Mouse (Mus musculus) urinary bladder, adult 18-20 months (tissue): ENCODE results near the gene Aqp6.
A peak's percentile ranks its signal among the peaks of the same experiment; 100 is the strongest.

Source experiments
- DNase-seq, 2 experiments: peaks; one replicate each; pipeline ENCODE4 v3.0.0; 2022; ENCODE audit warnings: low spot score in 2 of 2, mixed read lengths in 2 of 2

Gene Aqp6

DNA sequence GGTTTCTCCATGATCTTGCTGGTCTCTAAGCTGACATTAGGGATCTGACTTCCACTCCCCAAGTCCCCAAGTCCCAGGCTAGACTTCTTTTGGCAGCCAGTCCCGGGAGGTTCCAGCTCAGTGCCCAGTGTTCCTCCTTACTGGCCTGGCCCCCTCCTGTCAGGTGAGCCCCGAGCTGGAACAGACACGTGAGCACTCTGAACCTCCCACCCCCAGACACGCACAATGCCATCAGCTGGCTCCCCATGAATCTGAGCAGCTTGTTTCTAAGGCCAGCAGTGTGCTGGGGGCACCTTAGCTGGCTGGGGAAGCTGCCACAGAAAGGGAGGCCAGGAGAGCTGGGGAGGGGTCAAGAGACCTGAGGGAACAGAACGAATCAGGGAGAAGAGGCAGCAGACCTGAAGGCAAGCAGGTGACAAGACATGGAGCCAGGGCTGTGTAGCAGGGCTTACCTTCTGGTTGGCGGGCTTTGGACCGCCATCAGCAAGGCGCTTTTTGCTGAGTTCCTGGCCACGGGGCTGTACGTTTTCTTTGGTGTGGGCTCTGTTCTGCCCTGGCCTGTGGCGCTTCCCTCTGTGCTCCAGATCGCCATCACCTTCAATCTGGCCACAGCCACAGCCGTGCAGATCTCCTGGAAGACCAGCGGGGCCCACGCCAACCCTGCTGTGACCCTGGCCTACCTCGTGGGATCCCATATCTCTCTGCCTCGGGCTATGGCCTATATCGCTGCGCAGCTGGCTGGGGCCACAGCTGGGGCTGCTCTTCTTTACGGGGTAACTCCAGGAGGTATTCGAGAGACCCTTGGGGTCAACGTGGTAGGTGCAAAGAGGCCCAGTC is at the start of gene Aqp6:
Gene Aqp6 (plus strand): TSS at position 415 of the 837 bp plus-strand sequence.
- no peak for DNase-seq

DNA sequence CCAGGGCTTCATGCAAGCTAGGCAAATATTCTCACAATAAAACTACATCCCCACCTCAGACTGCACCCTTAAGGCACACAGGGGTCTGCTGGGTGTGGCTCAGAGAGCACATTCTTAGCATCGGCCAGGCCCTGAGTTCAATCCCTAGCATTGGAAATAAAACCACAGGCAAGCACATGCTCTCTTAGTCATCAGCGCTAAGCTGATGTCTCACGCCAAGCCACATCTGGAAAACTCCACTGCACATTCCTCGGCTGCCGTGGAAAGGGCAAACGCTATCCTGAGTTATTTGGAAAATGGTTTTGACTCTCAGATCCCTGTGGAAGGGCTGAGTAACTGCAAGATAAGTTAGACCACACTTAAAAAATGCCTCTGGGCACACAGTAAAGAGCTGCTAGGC is 47.4 kb upstream of the Aqp6 start:
- DNase-seq: no peak

DNA sequence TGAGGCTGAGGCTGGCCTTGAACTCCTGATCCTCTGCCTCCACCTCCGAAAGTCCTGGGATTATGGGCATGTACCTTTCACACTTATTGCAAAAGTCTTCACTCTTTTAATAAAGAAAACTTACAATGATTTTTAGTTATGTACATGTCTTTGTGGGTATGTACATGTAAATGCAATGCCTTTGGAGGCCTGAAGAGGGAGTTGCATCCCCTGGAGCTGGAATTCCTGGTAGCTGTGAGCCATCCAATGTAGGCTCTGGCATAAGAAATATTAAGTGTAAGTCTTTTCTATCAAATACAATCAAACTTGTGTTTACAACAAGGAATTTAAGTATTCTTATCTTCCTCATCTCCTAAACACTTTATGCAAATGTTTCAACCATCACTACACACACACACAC is 42.3 kb upstream of the Aqp6 start:
- no peak for DNase-seq

DNA sequence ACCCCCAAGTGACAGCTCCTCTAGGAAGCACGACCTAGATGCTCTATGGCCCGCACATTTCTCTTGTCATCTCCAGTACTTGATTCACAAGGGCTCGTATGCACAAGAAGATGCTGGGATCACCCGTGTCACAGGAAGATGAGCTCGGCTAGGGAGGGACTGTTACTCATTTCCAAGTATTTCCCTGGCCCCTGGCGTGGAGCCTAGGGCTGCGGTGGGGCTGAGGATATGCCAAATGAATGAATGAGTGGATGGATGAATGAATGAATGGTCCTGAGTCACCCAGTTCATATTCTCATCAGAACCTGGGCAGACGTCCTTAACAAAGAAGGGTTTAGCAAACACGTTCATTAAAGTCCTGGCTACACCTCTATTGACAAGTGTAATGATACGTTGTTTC is 41.0 kb upstream of the Aqp6 start:
- no peak for DNase-seq

DNA sequence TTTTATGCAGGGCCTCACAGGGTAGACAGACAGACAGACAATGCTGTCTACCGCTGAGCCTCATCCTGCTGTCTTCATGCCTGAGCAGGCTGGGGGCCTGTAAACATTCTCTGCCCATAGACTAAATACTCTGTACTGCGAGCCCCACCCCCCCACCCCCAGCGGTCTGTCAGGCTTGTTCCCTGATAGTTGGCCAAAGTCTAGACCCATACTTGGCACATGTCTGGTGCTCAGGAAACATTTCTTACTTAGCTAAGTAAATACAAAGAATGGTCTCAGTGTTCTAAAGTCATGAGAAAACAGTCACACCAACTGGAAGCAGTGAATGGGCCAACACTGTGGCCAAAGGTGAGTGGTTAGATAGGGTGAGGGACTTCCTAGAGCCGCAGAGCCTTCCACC is 33.8 kb upstream of the Aqp6 start:
- no peak for DNase-seq

DNA sequence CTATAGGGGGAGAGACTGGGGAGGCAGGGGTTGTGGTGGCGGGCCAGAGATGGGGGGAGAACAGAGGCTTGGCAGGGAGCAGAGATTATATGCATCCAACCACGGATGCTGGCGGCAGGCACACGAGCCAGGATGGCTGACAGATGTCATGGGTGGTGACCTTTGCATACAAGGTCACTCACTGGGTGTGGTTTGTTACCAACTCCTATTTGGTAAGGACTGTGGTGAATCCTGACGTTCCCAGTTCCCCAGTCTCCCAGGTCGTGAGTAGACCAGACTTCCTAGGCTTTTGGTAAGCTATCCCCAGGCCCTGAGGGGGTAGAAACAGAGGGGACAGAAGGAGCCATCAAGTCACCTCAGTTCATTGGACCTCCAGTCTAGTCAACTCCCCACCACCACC is 32.5 kb upstream of the Aqp6 start:
- DNase-seq: no peak

DNA sequence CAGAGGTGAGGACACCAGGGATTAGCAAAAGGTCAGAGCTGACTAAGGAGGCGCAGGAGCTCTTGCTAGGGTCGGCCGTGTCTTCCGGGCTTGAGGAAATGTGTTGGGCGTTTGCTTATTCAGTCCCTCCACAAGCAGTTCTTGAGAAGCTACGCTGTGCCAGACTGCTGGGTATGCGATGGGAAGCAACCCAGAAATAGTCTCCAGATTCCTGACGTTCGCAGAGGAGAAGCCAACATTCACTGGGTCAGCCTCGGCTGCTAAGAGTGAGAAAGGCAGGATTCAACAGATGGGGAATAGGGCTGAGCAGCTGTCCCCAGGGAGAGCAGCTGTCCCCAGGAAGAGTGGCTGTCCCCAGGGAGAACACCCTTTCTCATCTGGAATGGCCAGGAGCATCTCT is 32.1 kb upstream of the Aqp6 start:
- DNase-seq: no peak

DNA sequence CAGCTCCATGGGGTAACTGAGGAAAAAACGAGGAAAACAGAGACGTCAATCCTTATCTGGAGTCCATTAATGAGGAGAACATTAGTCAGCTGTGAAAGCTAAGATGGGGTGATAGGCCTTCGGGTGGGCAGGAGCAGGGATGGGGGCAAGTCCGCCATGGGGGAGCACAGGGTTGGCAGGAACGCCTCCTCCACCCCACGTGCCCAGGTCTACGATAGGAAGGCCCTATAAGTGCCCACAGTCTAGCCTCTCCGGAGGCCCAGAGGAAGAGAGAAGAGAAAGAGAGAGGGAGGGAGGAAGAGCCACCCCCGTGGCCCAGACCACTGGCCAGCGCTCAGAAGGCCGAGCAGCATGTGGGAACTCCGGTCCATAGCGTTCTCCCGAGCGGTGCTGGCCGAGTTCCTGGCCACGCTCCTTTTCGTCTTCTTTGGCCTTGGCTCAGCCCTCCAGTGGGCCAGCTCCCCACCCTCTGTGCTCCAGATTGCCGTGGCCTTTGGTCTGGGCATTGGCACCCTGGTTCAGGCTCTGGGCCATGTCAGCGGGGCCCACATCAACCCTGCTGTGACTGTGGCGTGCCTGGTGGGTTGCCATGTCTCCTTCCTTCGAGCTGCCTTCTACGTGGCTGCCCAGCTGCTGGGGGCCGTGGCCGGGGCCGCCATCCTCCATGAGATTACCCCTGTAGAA is 22.3 kb upstream of the Aqp6 start, which contains the start of gene Aqp2:
Gene Aqp2 (plus strand): TSS at position 254 of the 684 bp plus-strand sequence.
- DNase-seq: no peak

DNA sequence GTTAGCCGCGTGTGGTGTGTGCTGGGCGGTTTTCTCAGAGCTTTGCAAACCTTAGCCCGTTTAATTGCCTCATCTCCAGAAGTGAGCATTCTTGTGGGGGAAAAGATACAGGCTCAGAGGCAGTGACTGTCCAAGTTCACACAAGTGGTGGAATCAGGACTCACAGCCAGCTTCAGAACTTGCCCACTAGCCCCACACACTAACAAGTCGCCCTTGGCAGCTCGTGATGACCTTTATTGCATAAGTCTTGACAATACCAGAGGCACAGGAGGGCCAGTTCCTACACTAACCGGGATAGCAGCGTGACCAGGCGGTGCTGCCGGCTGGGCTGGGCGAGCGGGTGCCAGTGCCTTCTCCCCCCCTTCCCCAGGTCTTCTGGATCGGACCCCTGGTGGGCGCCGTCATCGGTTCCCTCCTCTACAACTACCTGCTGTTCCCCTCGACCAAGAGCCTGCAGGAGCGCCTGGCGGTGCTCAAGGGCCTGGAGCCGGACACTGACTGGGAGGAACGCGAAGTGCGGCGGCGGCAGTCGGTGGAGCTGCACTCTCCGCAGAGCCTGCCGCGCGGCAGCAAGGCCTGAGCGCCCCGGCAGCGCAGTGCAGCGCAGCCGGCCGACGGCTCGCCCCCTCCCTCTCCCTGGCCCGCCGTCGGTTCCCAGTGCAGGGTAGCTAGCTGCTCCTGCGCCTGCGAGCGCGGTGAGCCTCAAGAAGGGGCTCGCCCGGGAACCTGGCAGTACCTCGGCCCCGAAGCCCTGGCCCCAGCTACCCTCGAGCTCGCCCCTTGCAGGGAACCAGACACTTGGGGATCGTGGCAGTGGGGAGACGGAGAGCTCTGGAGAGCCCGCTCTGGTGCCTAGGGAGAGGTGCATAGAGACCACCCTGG is 17.5 kb upstream of the Aqp6 start:
- DNase-seq: peak in 1 of 2 experiments; percentile 49

DNA sequence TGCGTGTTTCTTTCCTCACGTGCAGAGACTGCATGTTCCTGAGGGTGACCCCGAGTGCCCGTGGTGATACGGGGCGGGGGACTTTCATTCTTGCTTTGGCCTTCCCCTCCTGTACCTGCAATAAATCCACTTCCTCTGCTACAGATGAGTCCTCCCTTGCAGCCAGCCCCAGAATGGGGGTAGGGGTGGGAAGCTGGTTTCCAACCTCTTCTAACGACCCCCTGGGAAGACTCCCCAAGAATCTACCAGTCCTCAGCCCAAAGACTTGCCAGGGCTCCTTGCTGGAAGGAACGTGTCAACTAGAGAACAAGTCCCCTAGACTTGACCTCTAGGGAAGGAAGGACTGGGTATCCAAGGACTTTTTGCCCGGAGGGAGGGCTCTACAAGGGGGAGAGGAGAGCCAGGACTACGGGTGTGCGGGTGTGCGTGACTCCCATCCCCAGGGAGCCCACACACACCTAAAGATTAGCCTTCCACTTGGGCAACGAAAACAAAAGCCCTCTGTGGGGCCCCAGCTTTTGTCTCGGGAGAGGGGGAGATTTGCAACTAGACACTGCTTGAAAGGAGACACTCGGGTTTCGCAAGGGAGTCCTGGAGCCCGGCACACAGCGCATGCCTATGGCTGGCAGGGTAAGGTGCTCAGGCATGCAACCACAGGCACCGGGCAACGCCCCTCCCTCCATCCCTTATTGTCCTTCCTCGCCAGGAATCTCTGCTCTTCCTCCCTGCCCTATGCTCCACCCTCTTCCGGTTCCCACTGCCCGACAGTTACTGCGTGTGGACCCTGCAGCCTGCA is 16.6 kb upstream of the Aqp6 start:
- peak; percentile 30 to 44 for DNase-seq

DNA sequence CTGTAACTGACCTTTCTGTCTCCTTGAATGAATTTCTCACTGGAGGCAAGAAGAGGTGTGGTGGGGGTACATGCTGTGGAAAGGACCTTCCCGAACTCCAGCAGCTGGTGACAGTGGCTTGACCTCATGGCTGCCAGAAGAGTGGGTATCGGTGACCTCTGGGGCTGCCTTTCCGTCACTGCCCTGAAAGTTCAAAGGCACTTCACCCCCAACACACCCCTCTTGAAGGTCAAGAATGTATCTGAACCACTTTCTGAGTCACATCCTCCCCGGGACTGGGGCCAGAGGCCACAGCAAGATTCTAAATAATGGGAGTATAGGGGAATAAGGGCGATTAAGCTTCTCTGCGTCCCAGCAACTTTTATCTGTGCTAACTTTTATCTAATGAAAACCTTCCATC is 15.5 kb upstream of the Aqp6 start:
- no peak for DNase-seq

DNA sequence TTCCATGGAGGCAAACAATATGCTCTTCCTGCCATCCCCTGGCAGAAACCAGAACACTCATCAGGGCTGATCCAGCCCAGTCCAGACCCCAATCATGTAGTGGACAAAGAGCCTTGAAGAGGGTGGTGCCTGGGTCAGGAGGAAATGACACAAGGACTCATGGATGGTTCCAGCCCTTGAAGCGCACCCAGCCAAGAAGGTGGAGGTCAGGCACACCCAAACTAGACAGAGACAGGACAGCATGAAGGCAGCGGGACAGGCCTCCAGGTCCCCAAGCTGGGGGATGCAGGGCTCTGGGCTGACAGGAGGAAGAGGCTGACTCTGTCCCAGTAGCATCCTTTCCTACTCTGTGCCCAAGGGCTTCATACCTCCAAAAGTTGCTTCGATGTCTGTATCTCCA is 14.7 kb upstream of the Aqp6 start:
- no peak for DNase-seq

DNA sequence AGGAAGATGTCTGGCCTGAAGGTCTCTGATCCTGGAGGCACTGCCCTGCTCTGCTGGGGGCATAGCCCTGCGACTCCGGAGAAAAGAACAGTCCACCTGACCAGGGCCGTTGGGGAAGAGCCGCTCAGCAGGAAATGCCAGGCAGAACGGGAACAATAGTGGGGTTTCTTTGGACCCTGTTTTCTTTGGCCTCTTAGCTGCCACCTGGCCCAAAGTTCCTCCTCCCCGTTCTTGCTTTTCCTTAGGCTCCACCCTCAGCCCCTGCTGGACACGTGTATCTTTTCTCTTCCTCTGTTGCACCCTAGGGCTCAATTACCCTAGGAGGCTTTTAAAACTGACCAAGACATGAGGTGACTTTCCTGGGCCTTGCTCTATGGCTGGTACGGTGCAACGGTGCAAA is 12.0 kb upstream of the Aqp6 start:
- no peak for DNase-seq

DNA sequence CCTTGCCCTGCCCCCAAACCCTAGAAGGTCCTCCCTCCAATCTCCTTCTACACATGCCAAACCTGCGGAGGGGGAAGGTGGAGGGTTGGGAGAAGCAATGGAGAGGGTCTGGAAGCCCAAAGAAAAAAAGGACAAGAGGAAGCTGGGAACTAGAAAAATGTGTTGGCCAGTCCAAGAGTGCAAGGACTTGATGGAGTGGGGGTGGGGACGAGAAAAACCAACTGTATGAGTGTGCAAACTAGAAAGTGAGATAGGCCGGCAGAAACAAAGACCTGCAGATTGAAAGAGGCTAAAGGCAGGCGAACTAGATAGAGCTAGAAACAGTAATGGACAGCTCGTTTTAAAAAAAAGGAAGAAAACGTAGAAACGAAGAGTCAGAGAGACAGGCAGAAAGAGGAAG is 11.5 kb upstream of the Aqp6 start:
- no peak for DNase-seq

DNA sequence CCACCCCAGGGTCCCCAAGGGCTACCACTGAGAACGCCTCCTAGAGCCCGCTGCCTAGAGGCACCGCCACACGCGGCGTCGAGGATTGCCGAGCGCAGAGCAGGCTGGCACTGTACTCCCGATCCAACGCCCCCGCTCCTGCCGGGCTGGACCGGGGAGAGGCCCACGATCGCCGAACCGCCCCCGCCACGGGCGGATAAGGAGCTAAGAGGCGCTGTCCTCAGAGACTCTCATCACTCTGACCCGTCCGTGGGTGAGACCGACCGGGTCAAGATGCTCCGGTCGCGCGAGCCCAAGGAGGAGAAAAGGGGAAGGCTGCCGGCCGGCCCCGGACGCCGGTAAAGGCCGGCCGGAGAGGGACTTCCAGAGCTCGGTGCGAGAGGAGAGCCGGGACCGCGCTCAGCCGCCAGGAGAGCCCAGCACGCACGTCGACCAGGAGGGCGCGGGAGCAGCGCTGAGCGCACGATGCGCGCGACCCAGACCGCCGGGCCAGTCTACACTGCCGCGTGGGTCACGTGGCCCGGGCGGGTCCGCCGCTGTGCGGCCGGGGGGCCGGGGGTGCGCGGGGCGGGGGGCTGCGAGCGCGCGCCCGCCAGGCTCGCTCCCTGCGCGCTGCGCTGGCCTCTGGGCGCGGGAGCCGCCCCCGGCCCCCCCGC is 10.6 kb upstream of the Aqp6 start, which contains the start of gene Aqp5:
Gene Aqp5 (plus strand): TSS at position 354 of the 656 bp plus-strand sequence.
- no peak for DNase-seq

DNA sequence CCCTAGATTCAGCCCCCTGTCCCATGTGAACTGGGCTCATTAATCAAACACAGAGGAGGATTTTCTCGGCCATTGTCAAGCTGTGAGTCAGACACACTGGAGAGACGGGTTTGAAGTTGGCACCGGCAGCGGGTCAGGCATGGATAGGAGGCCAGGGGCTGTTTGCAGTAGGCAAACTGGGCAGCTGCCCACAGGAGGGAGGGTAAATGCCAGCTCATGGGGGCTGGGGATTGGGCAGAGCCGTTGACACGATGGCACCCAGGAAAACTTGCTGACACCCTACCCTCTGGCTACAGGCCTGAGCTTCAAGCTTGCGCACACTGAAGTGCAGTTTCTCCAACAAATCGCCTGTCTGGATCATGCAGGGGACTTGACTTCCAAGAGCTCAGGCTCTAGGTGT is 9.0 kb upstream of the Aqp6 start:
- DNase-seq: peak; percentile 30 to 31

DNA sequence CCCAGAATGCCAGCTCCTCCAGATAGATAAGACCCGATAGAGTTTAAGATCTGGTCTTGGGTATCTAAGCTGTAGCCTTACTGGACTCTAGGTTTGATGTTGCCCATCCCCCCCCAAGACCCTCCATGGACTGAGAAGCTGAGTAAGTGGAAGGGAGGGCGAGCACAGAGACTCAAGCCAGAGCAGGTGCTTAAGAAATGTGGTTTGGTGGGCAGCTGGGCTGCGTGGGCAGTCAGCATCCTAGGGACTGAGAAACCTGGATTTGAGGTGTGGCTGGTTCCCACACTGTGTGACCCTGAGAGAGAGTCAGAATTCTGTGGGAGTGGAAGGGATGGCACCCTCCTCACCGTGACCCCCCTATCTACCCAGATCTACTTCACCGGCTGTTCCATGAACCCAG is 8.3 kb upstream of the Aqp6 start:
- no peak for DNase-seq

DNA sequence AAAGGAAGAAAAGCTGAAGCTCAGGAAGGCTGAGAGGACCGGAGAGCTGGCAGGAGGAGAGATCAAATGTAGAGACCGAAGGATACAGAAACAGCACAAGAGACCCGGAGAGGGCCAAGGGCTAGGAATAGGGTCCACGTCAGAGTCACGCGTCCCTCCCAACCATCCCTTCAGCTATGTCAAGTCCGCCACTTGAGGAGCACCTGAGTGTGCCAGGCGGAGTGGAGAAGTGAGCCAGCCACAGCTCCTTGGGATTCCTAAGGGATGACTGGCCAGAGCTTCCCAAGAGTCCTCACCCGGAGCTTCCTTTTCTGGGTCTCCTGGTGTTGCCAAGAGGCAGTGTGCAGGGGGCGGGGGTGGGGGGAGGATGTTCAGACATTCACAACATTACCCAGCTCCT is 6.2 kb upstream of the Aqp6 start:
- DNase-seq: no peak

DNA sequence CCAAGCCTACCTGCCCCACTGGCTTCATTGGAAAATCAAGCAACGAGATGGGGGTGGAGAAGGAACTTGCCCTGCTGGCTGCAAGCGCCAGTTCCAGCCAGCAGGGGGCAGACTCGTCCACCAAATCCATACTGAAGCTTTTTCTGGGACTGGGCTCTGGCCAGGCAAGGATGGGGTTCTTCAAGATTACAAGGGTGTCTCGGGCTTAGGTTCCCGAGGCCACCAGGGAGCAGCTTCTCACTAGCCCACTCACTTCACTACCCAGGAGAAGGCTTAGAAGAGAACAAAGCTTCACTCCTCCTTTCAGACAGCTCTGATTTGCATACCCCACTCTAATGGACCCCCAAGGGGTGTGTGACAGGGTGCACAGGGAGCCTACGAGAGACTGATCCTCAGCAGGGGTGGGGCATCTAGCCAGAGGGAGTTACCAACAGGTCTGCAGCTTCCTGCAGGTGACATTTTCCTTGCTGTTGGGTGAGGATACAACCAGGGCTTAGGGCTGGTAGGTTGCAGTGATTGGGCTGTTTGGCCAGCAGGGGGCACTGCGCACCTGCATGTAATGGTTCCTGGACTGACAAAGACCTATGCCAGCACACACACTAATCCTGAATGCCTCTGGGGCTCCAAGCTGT is 5.0 kb upstream of the Aqp6 start:
- DNase-seq: peak; percentile 62 to 64

DNA sequence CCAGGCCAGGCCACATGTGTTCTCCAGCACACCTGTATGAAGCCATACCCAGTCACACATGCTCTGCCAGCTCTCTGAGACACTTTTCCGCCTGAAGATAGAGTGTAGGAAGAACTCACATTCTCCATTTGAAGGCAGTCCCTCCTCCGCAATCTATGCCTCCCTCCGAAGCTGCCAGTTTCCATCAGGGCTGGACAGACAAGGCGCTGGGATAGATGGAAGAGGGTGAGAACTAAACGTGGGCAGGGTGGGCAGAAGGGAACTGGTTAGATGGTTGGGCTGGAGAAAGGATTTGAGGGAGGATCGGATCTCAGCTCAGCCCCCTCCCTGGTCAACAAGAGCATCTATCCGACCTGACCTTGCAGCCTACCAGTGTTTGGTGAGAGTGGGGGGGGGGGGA is 4.4 kb upstream of the Aqp6 start:
- DNase-seq: no peak
